Mouse (Mus musculus) heart, postnatal 14 days (tissue): ENCODE measurements at regions not wholly inside any gene's neighbourhood (a gene's known extent, or its start where the extent isn't known, plus 50 kb on each side); places are given as distances from the start of the nearest gene placed in this dataset.

ENCODE experiments used
- DNase-seq, 2 experiments: peaks; one replicate each; pipeline ENCODE4 v3.0.0; 2021 to 2022
- intact Hi-C: fragments of 180-260 bp; cut with DNase I; formaldehyde crosslinking; loops from one replicate; pipeline ENCODE4 v1.15.1; 2025

DNA sequence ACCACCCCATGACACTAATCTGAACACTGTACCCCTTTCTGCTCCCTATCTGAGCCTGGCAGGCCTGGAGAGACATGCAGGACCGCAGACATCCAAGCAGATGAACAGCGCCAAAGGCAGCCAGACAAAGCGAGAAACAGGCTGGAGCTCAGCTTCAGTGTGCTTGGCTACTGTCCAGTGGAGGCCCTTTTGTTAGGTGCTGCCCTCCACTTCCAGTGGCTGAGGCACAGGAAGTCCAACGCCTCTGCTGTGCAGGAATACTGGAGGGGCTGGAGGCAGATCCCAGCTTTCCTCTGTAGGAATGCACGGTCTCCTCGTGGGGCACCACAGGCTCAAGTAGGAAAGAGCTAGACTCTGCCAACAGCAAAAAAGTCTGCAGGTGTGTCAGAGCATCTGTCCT is 112.6 kb downstream of the Mrm1 start:
- intact Hi-C loops: no loop called here

GRCm38 (mm10) chr11:84701319-84702175 is 117.8 kb downstream of the Mrm1 start:
- intact Hi-C loops: no loop called here
- DNase-seq: no peak

More for the DNA sequence above, 112.6 kb downstream of the Mrm1 start:
- no peak for DNase-seq

DNA sequence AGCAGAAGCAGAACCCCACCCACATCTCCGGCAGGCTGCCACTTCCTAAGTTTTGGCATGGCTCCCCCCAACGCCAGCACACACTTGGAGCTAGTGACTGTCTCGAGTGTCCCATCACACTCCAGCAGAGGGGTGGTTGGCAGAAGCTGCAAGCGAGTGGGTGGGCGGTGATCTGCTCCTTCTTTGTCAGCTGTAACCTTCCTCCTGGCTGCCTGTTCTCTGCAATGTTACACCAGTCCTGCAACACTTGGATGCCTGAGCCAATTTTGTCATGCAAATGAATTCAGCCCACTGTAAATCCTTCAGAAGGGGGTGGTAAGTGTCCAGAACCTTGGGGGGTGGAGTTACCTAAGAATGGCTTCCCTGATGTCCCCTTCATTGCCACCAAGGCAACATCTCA is 121.8 kb downstream of the Mrm1 start:
- intact Hi-C loops: no loop called here
- DNase-seq: no peak

DNA sequence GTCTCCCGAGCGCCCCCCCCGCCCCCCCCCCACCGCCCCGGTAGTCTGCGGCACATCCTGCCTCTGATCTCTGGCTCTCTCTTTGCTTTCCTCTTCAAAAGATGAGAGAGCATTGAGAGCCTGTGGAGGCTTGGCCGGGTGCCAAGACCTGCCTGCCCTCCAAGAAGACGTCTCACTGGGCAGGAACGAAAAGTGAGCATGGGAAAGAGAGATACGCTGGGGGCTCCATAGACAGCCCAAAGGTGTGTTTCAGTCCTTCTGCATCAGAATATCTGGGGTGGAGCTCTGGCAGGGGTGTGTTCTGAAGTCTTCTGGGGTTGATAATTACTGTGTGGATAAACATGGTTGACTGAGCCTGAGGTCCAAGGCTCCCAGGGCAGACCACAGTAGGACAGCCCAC is 126.7 kb downstream of the Mrm1 start:
- DNase-seq: peak in 1 of 2 experiments; percentile 6
- intact Hi-C loops: no loop called here

GRCm38 (mm10) chr11:84691410-84692148 is 127.7 kb downstream of the Mrm1 start:
- intact Hi-C loops: no loop called here
- no peak for DNase-seq

- intact Hi-C loops: no loop called here
- DNase-seq: no peak
Measured at GRCm38 (mm10) chr11:84686473-84686872, 132.8 kb downstream of the Mrm1 start.

DNA sequence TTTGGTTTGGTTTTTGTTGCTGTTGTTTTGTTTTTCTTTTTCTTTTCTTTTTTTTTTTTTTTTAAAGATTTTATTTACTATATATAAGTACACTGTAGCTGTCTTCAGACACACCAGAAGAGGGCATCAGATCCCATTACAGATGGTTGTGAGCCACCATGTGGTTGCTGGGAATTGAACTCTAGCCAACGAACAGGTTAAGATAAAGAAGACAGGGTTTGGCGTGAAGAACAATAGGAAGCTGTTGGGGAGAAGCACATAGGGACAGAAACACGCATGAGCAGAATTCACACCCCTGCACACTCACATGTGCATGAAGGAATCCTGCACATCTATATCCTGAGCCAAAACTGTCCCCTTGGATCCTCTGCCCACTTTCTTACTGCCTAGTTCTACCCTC is 135.0 kb downstream of the Mrm1 start:
- DNase-seq: no peak

GRCm38 (mm10) chr11:84682931-84683330 is 136.4 kb downstream of the Mrm1 start:
- intact Hi-C loops: no loop called here
- no peak for DNase-seq

More for the DNA sequence above, 135.0 kb downstream of the Mrm1 start:
- intact Hi-C loops: no loop called here

DNA sequence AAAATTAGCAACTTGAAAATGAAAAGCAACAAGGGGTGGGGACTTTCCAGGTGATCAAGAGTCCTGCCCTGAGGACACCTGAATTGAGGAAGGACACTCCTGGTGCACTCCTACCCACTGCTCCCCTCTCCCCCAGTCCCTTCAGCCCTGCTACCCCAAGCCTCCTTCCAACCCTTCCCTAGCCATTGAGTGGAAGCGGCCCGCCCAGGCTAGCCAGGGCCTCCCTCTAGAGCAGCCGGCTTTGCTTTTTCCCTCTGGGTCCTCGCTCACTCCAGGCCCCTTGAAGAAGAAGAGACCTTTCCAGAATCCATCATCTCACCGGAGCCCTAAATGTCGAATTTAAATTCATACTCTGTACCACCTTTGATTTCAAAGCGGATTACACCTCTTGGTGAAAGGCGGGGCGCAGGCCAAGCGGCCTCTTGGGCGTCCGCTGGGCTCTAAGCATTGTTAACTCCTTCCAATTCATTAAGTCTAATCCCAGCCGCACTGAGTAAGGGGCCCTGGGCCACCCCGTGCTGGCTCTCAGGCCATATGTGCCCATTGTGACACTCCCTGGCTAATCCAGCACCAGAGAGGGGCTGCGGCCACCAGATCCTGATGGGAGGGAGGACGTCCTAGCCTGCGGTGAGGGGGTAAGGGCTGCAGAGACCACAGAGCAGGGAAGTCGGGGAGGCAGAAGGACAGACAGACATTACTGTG is 142.8 kb downstream of the Mrm1 start:
- intact Hi-C loops: no loop called here
- no peak for DNase-seq

GRCm38 (mm10) chr11:84672841-84673473 is 146.4 kb downstream of the Mrm1 start:
- intact Hi-C loops: no loop called here

GRCm38 (mm10) chr11:84671585-84671984 is 146.2 kb upstream of the Lhx1 start:
- intact Hi-C loops: no loop called here
- DNase-seq: no peak

More at GRCm38 (mm10) chr11:84672841-84673473, 146.4 kb downstream of the Mrm1 start:
- DNase-seq: no peak

GRCm38 (mm10) chr11:84667711-84668110 is 142.4 kb upstream of the Lhx1 start:
- DNase-seq: no peak
- intact Hi-C loops: no loop called here

DNA sequence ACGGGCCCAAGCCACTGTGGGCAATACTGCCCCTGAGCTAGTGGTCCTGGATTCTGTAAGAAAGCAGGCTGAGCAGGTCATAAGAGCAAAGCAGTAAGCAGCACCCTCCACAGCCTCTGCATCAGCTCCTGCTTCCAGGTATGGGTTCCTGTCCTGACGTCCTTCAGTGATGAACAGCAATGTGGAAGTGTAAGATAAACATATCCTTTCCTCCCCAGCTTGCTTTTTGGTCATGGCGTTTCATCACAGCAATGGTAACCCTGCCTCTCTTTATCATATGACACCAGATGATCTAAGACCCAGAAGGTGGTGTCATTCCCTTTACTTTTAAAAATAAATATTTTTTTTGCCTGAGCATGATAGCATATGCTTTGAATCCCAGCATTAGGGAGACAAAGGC is 138.9 kb upstream of the Lhx1 start:
- DNase-seq: no peak
- intact Hi-C loops: no loop called here

DNA sequence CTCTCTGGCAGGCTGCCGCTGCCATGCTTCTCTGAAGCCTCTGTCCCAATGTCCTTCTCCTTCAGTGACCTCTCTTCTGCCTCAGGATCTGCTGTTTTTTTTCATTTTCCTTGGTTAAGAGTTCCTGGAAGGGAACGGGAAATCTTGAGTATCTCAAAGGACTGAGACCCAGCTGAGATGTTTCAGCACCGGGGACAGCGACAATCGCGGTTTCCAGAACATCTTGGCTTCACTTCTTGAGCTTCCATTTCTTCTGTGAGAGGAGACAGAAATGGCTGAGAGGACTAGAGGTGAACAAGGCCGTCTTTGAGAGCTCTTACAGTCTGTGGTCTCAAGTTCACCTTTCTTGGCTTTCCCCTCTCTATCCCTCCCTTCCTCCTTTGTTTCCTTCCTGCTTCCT is 136.6 kb upstream of the Lhx1 start:
- peak; percentile 59 to 70 for DNase-seq
- intact Hi-C loops: no loop called here

DNA sequence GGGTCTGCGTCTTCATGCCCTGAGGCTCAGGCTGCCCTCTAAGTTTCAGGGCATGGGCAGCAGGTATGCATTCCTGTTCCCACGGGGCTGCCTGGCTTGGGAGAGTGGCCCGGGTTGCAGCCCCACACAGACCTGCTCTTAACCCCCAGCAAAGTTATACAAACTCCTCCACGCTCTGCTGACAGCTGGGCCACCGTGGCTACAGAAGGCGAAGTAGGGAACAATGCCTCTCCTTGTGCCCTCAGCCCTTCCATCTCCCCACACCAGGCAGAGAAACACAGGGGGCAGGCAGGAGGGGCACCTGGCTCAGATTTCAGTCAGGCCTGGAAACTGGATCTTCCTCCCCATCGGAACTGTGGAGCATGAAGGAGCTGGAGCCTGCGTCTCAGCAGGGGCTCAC is 135.5 kb upstream of the Lhx1 start:
- intact Hi-C loops: no loop called here
- no peak for DNase-seq

- intact Hi-C loops: no loop called here
- DNase-seq: no peak
Measured at GRCm38 (mm10) chr11:84659370-84659937, 134.1 kb upstream of the Lhx1 start.

DNA sequence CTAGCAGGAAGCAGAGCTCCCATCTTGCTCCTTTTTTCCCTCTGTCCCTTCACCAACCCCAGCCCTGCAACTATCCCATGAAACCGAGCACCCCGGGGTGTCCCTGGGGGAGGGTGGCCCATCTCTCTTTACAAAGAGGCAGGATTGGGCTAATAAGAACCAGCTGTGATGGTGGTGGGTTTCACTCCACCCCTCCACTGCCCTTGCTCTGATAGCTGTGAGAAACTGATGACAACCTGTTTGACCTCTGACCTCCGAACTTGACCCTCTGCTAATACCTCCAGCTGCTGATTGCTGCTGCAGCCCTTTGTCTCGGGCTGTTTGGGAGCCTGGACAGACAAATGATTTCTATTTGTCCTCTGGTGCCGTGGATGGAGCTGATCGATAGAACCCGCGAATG is 128.1 kb upstream of the Lhx1 start:
- DNase-seq: no peak
- intact Hi-C loops: no loop called here

- intact Hi-C loops: no loop called here
Measured at GRCm38 (mm10) chr11:84648899-84649298, 123.6 kb upstream of the Lhx1 start.

DNA sequence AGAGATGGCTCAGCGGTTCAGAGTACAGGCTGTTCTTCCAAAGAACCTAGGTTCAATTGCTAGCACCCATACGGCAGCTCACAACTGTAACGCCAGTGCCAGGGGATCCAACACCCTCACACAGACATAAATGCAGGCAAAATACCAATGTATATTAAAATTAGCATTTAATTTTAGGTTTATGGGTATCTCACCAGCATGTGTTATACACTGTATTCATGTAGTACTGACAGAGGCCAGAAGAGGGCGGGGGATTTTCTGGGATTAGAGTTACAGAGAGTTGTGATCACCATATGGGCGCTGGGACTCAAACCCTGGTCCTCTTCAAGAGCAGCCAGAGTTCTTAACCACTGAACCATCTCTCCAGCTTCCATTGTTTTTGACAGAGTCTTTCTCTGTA is 121.8 kb upstream of the Lhx1 start:
- no peak for DNase-seq
- intact Hi-C loops: no loop called here

More at GRCm38 (mm10) chr11:84648899-84649298, 123.6 kb upstream of the Lhx1 start:
- DNase-seq: no peak

DNA sequence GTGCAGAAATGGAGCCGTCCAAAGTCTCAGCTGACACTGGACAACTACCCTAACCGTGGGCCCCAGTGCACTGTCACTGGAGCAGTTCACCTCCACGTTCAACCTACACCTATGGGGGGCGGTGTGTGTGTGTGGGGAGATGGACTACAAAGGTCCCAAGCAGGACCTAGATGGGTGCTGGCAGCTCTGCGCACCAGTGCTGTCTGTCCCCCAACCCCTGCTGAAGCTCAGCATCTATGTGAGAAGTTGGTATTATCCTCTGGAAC is 117.7 kb upstream of the Lhx1 start:
- no peak for DNase-seq
- intact Hi-C loops: no loop called here
